Mouse (Mus musculus) forebrain, embryonic 11.5 days (tissue): ENCODE results near the gene Dlx1. TPM values are rescaled to one million over a fixed set of nuclear protein-coding genes. Genes with fewer than 3 reads are reported as not detected.

Experiments
- ATAC-seq: fragments of 200-750 bp; cut with Nextera tagmentation; replicated peaks from 2 replicates; pipeline ENCODE4 v1.8.0; 2017; ENCODE audit warnings: moderate TSS enrichment; ENCODE audit not compliant: low FRiP score
- DNase-seq: peaks from one replicate; pipeline ENCODE4 v3.0.0-alpha.2; 2017; ENCODE audit warnings: low spot score
- H3K27ac ChIP-seq: fragments of 300-500 bp; sonication (generic); 2 replicates; pipeline ENCODE4 v1.5.1; 2014; ENCODE audit warnings: low read depth, low read length
- H3K27me3 ChIP-seq: fragments of 300-500 bp; sonication (generic); 2 replicates; pipeline ENCODE4 v1.6.1; 2014; ENCODE audit warnings: mild to moderate bottlenecking, low read length, mixed read lengths; ENCODE audit not compliant: control insufficient read depth, insufficient read depth
- H3K36me3 ChIP-seq: fragments of 300-500 bp; sonication (generic); 2 replicates; pipeline ENCODE4 v1.6.1; 2014; ENCODE audit warnings: mild to moderate bottlenecking, low read length, moderate library complexity, mixed read lengths; ENCODE audit not compliant: control insufficient read depth, insufficient read depth
- H3K4me1 ChIP-seq: fragments of 300-500 bp; sonication (generic); replicated peaks from 2 replicates; pipeline ENCODE4 v1.6.1; 2014; ENCODE audit warnings: low read length, mixed read lengths; ENCODE audit not compliant: control insufficient read depth, insufficient read depth
- H3K4me2 ChIP-seq: fragments of 300-500 bp; sonication (generic); 2 replicates; pipeline ENCODE4 v1.6.1; 2014; ENCODE audit warnings: low read depth, mild to moderate bottlenecking, low read length, moderate library complexity, mixed read lengths; ENCODE audit not compliant: severe bottlenecking
- H3K4me3 ChIP-seq: fragments of 300-500 bp; sonication (generic); 2 replicates; pipeline ENCODE4 v1.5.1; 2014; ENCODE audit warnings: low read depth, low read length
- H3K9ac ChIP-seq: fragments of 300-500 bp; sonication (generic); 2 replicates; pipeline ENCODE4 v1.6.1; 2014; ENCODE audit warnings: low read length
- H3K9me3 ChIP-seq: fragments of 300-500 bp; sonication (generic); 2 replicates; pipeline ENCODE4 v1.6.1; 2016; ENCODE audit warnings: low read length, mixed read lengths; ENCODE audit not compliant: control insufficient read depth
- WGBS: fragments of 180-500 bp; shearing (Covaris S2); extraction: QIAGEN DNeasy Blood & Tissue Kit; methylation state at CpG from one replicate; pipeline ENCODE4 v1.1.7; 2014; 5-methylcytosine and 5-hydroxymethylcytosine counted together
- polyA plus RNA-seq: library from polyadenylated mRNA; unstranded; fragments of >200 nt; fragmentation: Nextera tagmentation; extraction: Ambion mirVana; gene quantifications from 2 replicates; pipeline ENCODE4 v1.2.1, GENCODE M21; 2014

The Dlx1 gene
- polyA plus RNA-seq, 1 experiment from 2014 or later, result 118 TPM

DNA sequence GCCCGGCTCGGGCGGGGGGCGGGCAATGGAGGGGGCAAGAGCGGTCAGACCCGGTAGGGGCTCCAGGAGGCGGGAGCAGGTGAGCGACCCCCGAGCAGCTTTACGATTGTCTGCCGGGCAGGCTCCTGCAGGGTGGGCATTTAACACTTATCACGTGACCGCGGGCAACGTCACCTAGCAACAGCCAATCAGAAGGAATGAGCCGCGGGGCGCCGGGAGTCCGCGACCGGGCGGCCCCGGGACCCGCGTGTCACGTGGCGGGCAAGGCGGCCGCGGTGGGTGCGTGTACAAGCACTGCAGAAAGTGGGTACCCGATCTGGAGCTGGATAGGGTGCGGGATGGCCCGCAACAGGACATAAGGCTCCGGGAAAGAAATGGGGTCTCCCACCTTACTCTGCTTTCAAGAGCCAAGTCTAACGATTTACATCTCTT, 18.7 kb downstream of the Dlx1 start, which contains the start of gene Dlx2:
Gene Dlx2 (minus strand): TSS at position 115 of the 432 bp plus-strand sequence.
- H3K27ac ChIP-seq, result peak within 1 kb of the TSS; percentile 84
- no peaks in the 10 kb centered on the region; the same call in 1 of the 2 replicates for H3K36me3 ChIP-seq
- H3K27me3 ChIP-seq, result peaks cover 63% of the 10 kb centered on the region
- ATAC-seq (peak; percentile 77), DNase-seq (peak; percentile 92)
- H3K4me3 ChIP-seq, result peak within 1 kb of the TSS; percentile 54
- peak within 1 kb of the TSS; percentile 73 for H3K9ac ChIP-seq
- H3K9me3 ChIP-seq, result no peaks in the 10 kb centered on the region
- under 1% methylated on average over 37 of the region's 37 CpGs for WGBS
- H3K4me1 ChIP-seq, result peaks cover 12% of the 10 kb centered on the region
- peak within 1 kb of the TSS; percentile 96 for H3K4me2 ChIP-seq

DNA sequence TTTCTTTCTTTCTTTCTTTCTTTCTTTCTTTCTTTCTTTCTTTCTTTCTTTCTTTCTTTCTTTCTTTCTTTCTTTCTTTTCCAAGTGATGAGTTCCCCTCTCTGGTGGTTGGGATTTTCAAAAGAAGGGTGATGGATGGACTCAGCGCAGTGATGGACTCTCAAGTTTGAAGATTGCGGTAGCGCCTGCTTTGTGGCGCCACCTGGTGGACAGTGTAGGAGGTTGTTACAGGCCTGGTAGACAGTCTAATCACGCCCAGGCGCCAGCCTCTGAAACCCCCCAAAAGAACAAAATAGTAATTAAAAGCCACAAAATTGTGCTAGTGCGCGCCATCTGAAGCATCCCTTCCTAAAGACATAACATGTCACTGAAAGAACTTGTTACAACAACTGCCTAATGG, 19.9 kb downstream of the Dlx1 start:
- Histone ChIP-seq H3K27me3 (peaks cover 61% of the 10 kb centered on the region), H3K36me3 (no peaks in the 10 kb centered on the region; the same call in 1 of the 2 replicates), H3K9me3 (no peaks in the 10 kb centered on the region), H3K4me2 (0 out of 2 replicates have a peak overlapping the region, but pooled peaks have one; percentile 3), H3K27ac (no peak overlapping the region), H3K4me3 (no peak overlapping the region), H3K9ac (no peak overlapping the region), H3K4me1 (peaks cover 12% of the 10 kb centered on the region)
- ATAC-seq (no peak), DNase-seq (peak; percentile 94)
- 1% methylated on average over 8 of the region's 8 CpGs for WGBS

DNA sequence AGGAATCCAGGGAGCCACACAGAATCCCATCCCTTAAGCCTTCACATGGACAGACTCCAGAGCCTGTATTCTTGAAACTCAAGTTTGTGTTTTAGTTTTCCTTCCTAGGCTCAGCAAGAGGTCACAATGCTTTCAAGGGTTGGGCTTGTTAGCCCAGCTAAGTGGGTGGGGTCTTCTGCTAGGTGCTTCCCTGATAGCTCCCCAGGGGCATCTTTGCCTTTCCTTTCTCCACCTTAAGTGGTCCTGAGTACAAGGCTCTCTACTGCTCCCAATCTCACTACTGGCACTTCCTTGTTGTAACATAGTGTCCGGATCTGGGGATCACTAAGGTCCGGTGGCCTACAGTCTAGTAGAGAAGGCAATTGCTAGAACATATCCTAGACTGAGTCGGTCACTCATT, 22.4 kb downstream of the Dlx1 start:
- Histone ChIP-seq H3K9ac (no peak overlapping the region), H3K9me3 (no peaks in the 10 kb centered on the region), H3K27me3 (peaks cover 50% of the 10 kb centered on the region), H3K36me3 (no peaks in the 10 kb centered on the region), H3K4me3 (no peak overlapping the region), H3K27ac (no peak overlapping the region), H3K4me1 (peaks cover 6% of the 10 kb centered on the region), H3K4me2 (no peak overlapping the region)
- WGBS, result 33% methylated on average over 3 of the region's 3 CpGs
- DNase-seq (no peak), ATAC-seq (no peak)

DNA sequence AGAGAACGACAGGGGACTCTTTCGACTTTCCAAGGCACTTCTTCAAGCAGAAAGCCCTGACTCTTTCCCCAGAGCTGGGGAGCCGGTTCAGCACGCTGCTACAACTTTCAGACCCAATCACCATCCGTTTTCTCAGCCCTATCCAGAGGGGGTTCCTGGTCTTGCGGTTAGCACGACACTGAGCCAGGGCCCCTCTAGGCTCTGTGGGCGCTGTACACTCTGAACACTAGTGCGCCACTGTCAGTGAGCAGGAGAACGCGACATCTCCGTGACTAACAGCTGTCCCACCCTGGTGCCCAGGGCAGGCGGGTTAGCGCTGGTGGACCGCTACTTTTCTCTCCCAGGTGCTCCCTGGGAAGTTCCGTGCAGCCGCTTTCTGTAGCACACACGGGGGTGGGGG, 23.8 kb downstream of the Dlx1 start:
- H3K36me3 ChIP-seq, result no peaks in the 10 kb centered on the region
- H3K27ac ChIP-seq, result no peak overlapping the region
- H3K4me3 ChIP-seq, result no peak overlapping the region
- DNase-seq (no peak), ATAC-seq (no peak)
- peaks cover 44% of the 10 kb centered on the region for H3K27me3 ChIP-seq
- peaks cover 6% of the 10 kb centered on the region for H3K4me1 ChIP-seq
- 2% methylated on average over 18 of the region's 18 CpGs for WGBS
- no peak overlapping the region for H3K9ac ChIP-seq
- peak overlapping the region; percentile 26; the same call in 1 of the 2 replicates for H3K4me2 ChIP-seq
- no peaks in the 10 kb centered on the region for H3K9me3 ChIP-seq

DNA sequence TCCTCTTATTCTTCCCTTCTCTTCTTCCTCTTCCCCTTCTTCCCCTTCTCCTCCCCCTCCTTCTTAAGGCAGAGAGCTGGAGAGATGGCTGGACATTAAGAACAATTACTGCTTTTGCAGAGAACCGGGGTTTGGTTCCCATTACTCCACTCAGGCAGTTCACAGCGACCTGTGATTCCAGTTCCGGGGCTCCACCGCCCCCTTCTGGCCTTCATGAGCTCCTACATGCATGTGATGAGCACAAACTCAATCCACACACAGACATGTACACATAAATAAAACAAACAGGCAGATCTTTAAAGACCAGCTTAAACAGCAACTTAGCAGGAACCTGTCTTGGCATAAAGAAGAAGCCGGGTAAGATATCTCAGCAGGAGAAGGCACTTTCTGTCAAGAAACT, 28.2 kb downstream of the Dlx1 start:
- H3K27ac ChIP-seq, result no peak overlapping the region
- H3K9ac ChIP-seq, result no peak overlapping the region
- no peak overlapping the region for H3K4me3 ChIP-seq
- H3K36me3 ChIP-seq, result no peaks in the 10 kb centered on the region
- 70% methylated on average over 5 of the region's 5 CpGs for WGBS
- peaks cover 2% of the 10 kb centered on the region; the same call in 1 of the 2 replicates for H3K4me1 ChIP-seq
- no peak overlapping the region for H3K4me2 ChIP-seq
- H3K27me3 ChIP-seq, result peaks cover 23% of the 10 kb centered on the region
- ATAC-seq (no peak), DNase-seq (no peak)
- H3K9me3 ChIP-seq, result no peaks in the 10 kb centered on the region; the same call in 1 of the 2 replicates

DNA sequence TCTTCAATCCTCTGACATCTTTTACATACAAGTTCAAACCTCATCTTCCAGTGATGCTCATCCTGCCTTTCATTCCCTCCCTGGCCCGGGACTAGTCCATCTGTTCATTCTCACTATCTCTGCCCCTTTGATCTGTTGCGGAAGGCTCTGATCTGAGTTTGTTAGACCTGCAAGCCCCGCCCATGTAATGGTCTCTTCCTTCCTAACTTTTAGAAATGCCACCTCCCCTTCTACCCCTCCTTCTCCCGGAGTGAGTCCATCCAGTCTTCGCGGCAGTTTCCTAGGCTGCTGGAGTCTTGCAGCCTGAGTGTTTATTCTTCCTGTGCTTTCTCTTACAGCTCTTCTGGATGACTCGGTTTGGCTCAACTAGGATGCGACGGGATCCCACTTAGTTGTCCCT, 38.6 kb downstream of the Dlx1 start:
- H3K4me2 ChIP-seq, result no peak overlapping the region
- no peak overlapping the region for H3K27ac ChIP-seq
- 0 out of 2 replicates have a peak, but pooled peaks cover 2% of the 10 kb centered on the region for H3K27me3 ChIP-seq
- H3K9ac ChIP-seq, result no peak overlapping the region
- no peaks in the 10 kb centered on the region for H3K4me1 ChIP-seq
- no peak for ATAC-seq
- no peaks in the 10 kb centered on the region for H3K36me3 ChIP-seq
- no peak for DNase-seq
- H3K9me3 ChIP-seq, result no peaks in the 10 kb centered on the region
- no peak overlapping the region for H3K4me3 ChIP-seq
- WGBS, result 87% methylated on average over 9 of the region's 9 CpGs

DNA sequence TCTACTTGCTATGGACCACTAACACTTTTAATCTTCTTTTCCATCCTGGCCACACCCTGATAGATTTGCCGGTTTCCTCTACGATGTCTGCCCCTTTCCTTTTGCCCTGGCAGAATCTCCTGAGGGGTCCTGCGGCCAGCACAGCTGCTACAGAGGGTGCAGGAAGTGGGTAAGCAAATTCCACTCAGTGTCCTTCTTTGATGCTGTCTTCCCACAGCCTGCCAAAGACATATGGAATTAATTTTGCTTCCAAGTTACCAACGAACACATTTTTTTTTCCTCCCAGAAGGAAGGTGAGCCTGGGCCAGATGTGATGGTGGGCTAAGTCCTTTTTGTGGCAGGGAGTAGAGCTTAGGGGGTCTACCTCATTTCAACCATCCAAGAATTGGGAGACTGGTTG, 45.8 kb downstream of the Dlx1 start:
- H3K4me1 ChIP-seq, result no peaks in the 10 kb centered on the region
- no peak overlapping the region for H3K9ac ChIP-seq
- 68% methylated on average over 4 of the region's 4 CpGs for WGBS
- DNase-seq (no peak), ATAC-seq (no peak)
- 0 out of 2 replicates have a peak, but pooled peaks cover 2% of the 10 kb centered on the region for H3K27me3 ChIP-seq
- H3K4me2 ChIP-seq, result no peak overlapping the region
- H3K9me3 ChIP-seq, result no peaks in the 10 kb centered on the region
- no peaks in the 10 kb centered on the region for H3K36me3 ChIP-seq
- no peak overlapping the region for H3K27ac ChIP-seq
- no peak overlapping the region for H3K4me3 ChIP-seq

DNA sequence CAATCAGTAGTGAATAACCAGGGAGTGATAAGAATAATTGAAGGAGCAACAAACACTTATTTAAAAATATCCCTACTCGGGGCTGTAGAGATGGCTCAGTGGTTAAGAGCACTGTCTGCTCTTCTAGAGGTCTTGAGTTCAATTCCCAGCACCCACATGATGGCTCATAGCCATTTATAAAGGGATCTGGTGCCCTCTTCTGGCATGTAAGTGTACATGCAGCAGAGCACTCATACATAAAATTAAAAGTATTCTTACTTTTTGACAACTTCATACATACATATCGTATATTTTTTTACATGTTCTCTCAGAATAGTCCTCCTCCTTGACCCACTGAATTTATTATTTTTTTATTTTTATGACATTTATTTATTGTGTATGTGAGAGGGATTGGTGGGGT, 49.1 kb downstream of the Dlx1 start:
- 85% methylated on average over 2 of the region's 2 CpGs for WGBS
- no peak for DNase-seq

More for the DNA sequence above, 49.1 kb downstream of the Dlx1 start:
- Histone ChIP-seq H3K4me2 (no peak overlapping the region), H3K9me3 (no peaks in the 10 kb centered on the region), H3K27me3 (no peaks in the 10 kb centered on the region), H3K27ac (no peak overlapping the region), H3K36me3 (no peaks in the 10 kb centered on the region), H3K4me3 (no peak overlapping the region), H3K4me1 (no peaks in the 10 kb centered on the region), H3K9ac (no peak overlapping the region)
- no peak for ATAC-seq
